In genomic region chr13:58074466-58074865, GRCm38 (mm10) we compare ENCODE assay signal across 14 mouse cellular contexts. TPM values are rescaled to one million over a fixed set of nuclear protein-coding genes. Genes with fewer than 3 reads are reported as not detected.
DNase-seq lines count a peak whose midpoint lies in the region; ATAC-seq lines count a peak whose summit lies in the region.
"Had no signal": no experiment of that assay in that cellular context is flagged by ENCODE, and none has a peak within 500 bp of the region (broad histone marks: within the 10 kb centered on the region; RNA-seq: fewer than 3 reads in every experiment).

No protein-coding gene starts in this region.

- H3K36me3 ChIP-seq in forebrain, embryonic 16.5 days (ENCODE audit: control insufficient read depth, insufficient read depth): no peaks in the 10 kb centered on the region
- H3K36me3 ChIP-seq in forebrain, embryonic 10.5 days (replicated peaks): no peaks in the 10 kb centered on the region
- 0 out of 2 replicates have a peak, but pooled peaks cover 6% of the 10 kb centered on the region for H3K36me3 ChIP-seq in midbrain, embryonic 14.5 days (ENCODE audit: control insufficient read depth, insufficient read depth, low read length)
- no peaks in the 10 kb centered on the region for H3K36me3 ChIP-seq in midbrain, embryonic 10.5 days
- no peaks in the 10 kb centered on the region for H3K36me3 ChIP-seq in hindbrain, embryonic 11.5 days (ENCODE audit: control insufficient read depth, insufficient read depth, low read length)
- H3K36me3 ChIP-seq: limb, embryonic 15.5 days had no signal

- no peak overlapping the region for H3K9ac ChIP-seq in forebrain, embryonic 16.5 days (replicated peaks; ENCODE audit: low read depth, low read length)
- H3K9ac ChIP-seq in midbrain, embryonic 14.5 days (replicated peaks; ENCODE audit: low read length): no peak overlapping the region
- no peak overlapping the region for H3K9ac ChIP-seq in hindbrain, embryonic 11.5 days (ENCODE audit: low read depth, low read length)
- H3K9ac ChIP-seq: limb, embryonic 15.5 days had no signal

- WGBS in forebrain, embryonic 16.5 days: 67% methylated on average over 6 of the region's 6 CpGs
- 93% methylated on average over 6 of the region's 6 CpGs for WGBS in forebrain, embryonic 10.5 days
- 94% methylated on average over 6 of the region's 6 CpGs for WGBS in midbrain, embryonic 14.5 days
- WGBS in midbrain, embryonic 10.5 days: 94% methylated on average over 6 of the region's 6 CpGs
- WGBS in hindbrain, embryonic 11.5 days: 93% methylated on average over 6 of the region's 6 CpGs

- peaks cover 7% of the 10 kb centered on the region; the same call in 1 of the 2 replicates for H3K4me1 ChIP-seq in forebrain, embryonic 16.5 days (replicated peaks; ENCODE audit: control insufficient read depth, insufficient read depth, low read length)
- H3K4me1 ChIP-seq in forebrain, embryonic 10.5 days: 0 out of 2 replicates have a peak, but pooled peaks cover 6% of the 10 kb centered on the region
- no peaks in the 10 kb centered on the region for H3K4me1 ChIP-seq in midbrain, embryonic 14.5 days (ENCODE audit: control insufficient read depth, insufficient read depth, low read length)
- no peaks in the 10 kb centered on the region for H3K4me1 ChIP-seq in midbrain, embryonic 10.5 days
- H3K4me1 ChIP-seq in hindbrain, embryonic 11.5 days (replicated peaks; ENCODE audit: control insufficient read depth, insufficient read depth, low read length): no peaks in the 10 kb centered on the region

- no peaks in the 10 kb centered on the region for H3K9me3 ChIP-seq in forebrain, embryonic 16.5 days (ENCODE audit: control insufficient read depth, low read length)
- H3K9me3 ChIP-seq in forebrain, embryonic 10.5 days: no peaks in the 10 kb centered on the region
- no peaks in the 10 kb centered on the region for H3K9me3 ChIP-seq in midbrain, embryonic 14.5 days (ENCODE audit: control insufficient read depth, low read length)
- H3K9me3 ChIP-seq in midbrain, embryonic 10.5 days (replicated peaks): no peaks in the 10 kb centered on the region
- H3K9me3 ChIP-seq in hindbrain, embryonic 11.5 days (ENCODE audit: control insufficient read depth, low read length): no peaks in the 10 kb centered on the region
- H3K9me3 ChIP-seq: limb, embryonic 15.5 days had no signal

- no peak for DNase-seq in forebrain, embryonic 10.5 days (ENCODE audit: extremely low spot score, low spot score)
- peak; percentile 5 for DNase-seq in midbrain, embryonic 14.5 days
- no peak for DNase-seq in midbrain, embryonic 10.5 days (ENCODE audit: low spot score)
- DNase-seq in cerebellum, postnatal 36 days: peak; percentile 49 to 58
- peak; percentile 72 for DNase-seq in left cerebral cortex, postnatal 4 days
- DNase-seq in hindbrain, embryonic 11.5 days (ENCODE audit: low spot score): no peak
- no peak for DNase-seq in heart, postnatal 10 days
- DNase-seq: heart, postnatal 14 days; kidney, adult 8-10 months; thymus, adult 18-20 months had no signal

- no peak overlapping the region for H3K4me3 ChIP-seq in forebrain, embryonic 16.5 days (replicated peaks; ENCODE audit: low read length)
- no peak overlapping the region for H3K4me3 ChIP-seq in forebrain, embryonic 10.5 days
- H3K4me3 ChIP-seq in midbrain, embryonic 14.5 days (replicated peaks; ENCODE audit: low read depth, low read length): no peak overlapping the region
- no peak overlapping the region for H3K4me3 ChIP-seq in midbrain, embryonic 10.5 days
- no peak overlapping the region for H3K4me3 ChIP-seq in hindbrain, embryonic 11.5 days (ENCODE audit: low read depth, low read length)
- H3K4me3 ChIP-seq: limb, embryonic 15.5 days had no signal

- H3K4me2 ChIP-seq in forebrain, embryonic 16.5 days (ENCODE audit: low read length): no peak overlapping the region
- H3K4me2 ChIP-seq in midbrain, embryonic 14.5 days (ENCODE audit: low read length): no peak overlapping the region
- no peak overlapping the region for H3K4me2 ChIP-seq in hindbrain, embryonic 11.5 days (replicated peaks; ENCODE audit: low read depth, low read length)
- H3K4me2 ChIP-seq: limb, embryonic 15.5 days had no signal

- H3K27me3 ChIP-seq in forebrain, embryonic 16.5 days (replicated peaks; ENCODE audit: control insufficient read depth, insufficient read depth, low read length): no peaks in the 10 kb centered on the region
- H3K27me3 ChIP-seq in forebrain, embryonic 10.5 days (ENCODE audit: poor library complexity, severe bottlenecking): no peaks in the 10 kb centered on the region
- H3K27me3 ChIP-seq in midbrain, embryonic 14.5 days (ENCODE audit: control insufficient read depth, insufficient read depth, low read length): no peaks in the 10 kb centered on the region
- no peaks in the 10 kb centered on the region for H3K27me3 ChIP-seq in midbrain, embryonic 10.5 days (ENCODE audit: low read depth, poor library complexity, severe bottlenecking)
- H3K27me3 ChIP-seq in hindbrain, embryonic 11.5 days (ENCODE audit: control insufficient read depth, insufficient read depth, low read length): no peaks in the 10 kb centered on the region
- H3K27me3 ChIP-seq: limb, embryonic 15.5 days had no signal

- peak; percentile 76 for ATAC-seq in forebrain, embryonic 16.5 days
- ATAC-seq in midbrain, embryonic 14.5 days (ENCODE audit: low FRiP score, low TSS enrichment): no peak
- ATAC-seq in hindbrain, embryonic 11.5 days (ENCODE audit: low FRiP score): no peak

- intact Hi-C loops in left cerebral cortex, postnatal 4 days (cut with DNase I): no loop called here
- intact Hi-C loops in heart, postnatal 10 days (cut with DNase I): no loop called here

- no peak overlapping the region for H3K27ac ChIP-seq in forebrain, embryonic 16.5 days (ENCODE audit: low read length)
- no peak overlapping the region for H3K27ac ChIP-seq in forebrain, embryonic 10.5 days
- H3K27ac ChIP-seq in midbrain, embryonic 14.5 days (replicated peaks; ENCODE audit: low read depth, low read length): no peak overlapping the region
- no peak overlapping the region for H3K27ac ChIP-seq in midbrain, embryonic 10.5 days (replicated peaks)
- H3K27ac ChIP-seq in hindbrain, embryonic 11.5 days (ENCODE audit: low read depth, low read length): no peak overlapping the region
- H3K27ac ChIP-seq: limb, embryonic 15.5 days; macrophage had no signal

RNA-seq across cellular contexts. Expression of gene Klhl3, which starts 38.9 kb away (rescaled TPM):
- 8.9 and 11.8 TPM in 2 replicates for polyA plus RNA-seq in forebrain, embryonic 16.5 days (2015; fragmentation: Nextera tagmentation; extraction: Ambion mirVana)
- 2.0 and 2.1 TPM in 2 replicates for polyA plus RNA-seq in forebrain, embryonic 10.5 days (2016; fragmentation: Nextera tagmentation; extraction: Ambion mirVana)
- 10.0 and 10.1 TPM in 2 replicates for polyA plus RNA-seq in midbrain, embryonic 14.5 days (2014; fragmentation: Nextera tagmentation; extraction: Ambion mirVana)
- 2.1 and 2.9 TPM in 2 replicates for polyA plus RNA-seq in midbrain, embryonic 10.5 days (2016; fragmentation: Nextera tagmentation; extraction: Ambion mirVana)
- total RNA-seq in left cerebral cortex, postnatal 4 days (2021): 10 to 100 TPM; 19.4 to 19.8 TPM
- polyA plus RNA-seq in hindbrain, embryonic 11.5 days (2014; fragmentation: Nextera tagmentation; extraction: Ambion mirVana): 3.8 and 3.9 TPM in 2 replicates
- 1 to 10 TPM; 4.3 to 4.8 TPM for total RNA-seq in heart, postnatal 10 days (2021)
- total RNA-seq: MEL had no signal

RNA-seq across cellular contexts. Expression of gene Hnrnpa0, which starts 53.9 kb away (rescaled TPM):
- 49.8 and 50.9 TPM in 2 replicates for polyA plus RNA-seq in forebrain, embryonic 16.5 days (2015; fragmentation: Nextera tagmentation; extraction: Ambion mirVana)
- polyA plus RNA-seq in forebrain, embryonic 10.5 days (2016; fragmentation: Nextera tagmentation; extraction: Ambion mirVana): 44.5 and 49.3 TPM in 2 replicates
- polyA plus RNA-seq in midbrain, embryonic 14.5 days (2014; fragmentation: Nextera tagmentation; extraction: Ambion mirVana): 72.5 and 93.5 TPM in 2 replicates
- 48.9 and 56.6 TPM in 2 replicates for polyA plus RNA-seq in midbrain, embryonic 10.5 days (2016; fragmentation: Nextera tagmentation; extraction: Ambion mirVana)
- total RNA-seq in left cerebral cortex, postnatal 4 days (2021): 100 to 1,000 TPM; 224 to 244 TPM
- polyA plus RNA-seq in hindbrain, embryonic 11.5 days (2014; fragmentation: Nextera tagmentation; extraction: Ambion mirVana): 56.9 and 61.9 TPM in 2 replicates
- total RNA-seq in heart, postnatal 10 days (2021): 100 to 1,000 TPM; 139 to 141 TPM

Comparison
In these comparisons a context has a peak if more than half of its experiments do, and no peak if none do; other contexts are left out.
1. DNase-seq: peak in midbrain, embryonic 14.5 days (single experiment), cerebellum, postnatal 36 days (2 of 2) and left cerebral cortex, postnatal 4 days (single experiment); none in forebrain, embryonic 10.5 days (single experiment), midbrain, embryonic 10.5 days (single experiment), hindbrain, embryonic 11.5 days (single experiment) and heart, postnatal 10 days (0 of 2).